Comparison of ENCODE assay signal across 10 mouse cellular contexts in genomic region chr17:86937064-86937463, GRCm38 (mm10). TPM values are rescaled to one million over a fixed set of nuclear protein-coding genes. Genes with fewer than 3 reads are reported as not detected.
DNase-seq lines count a peak whose midpoint lies in the region; ATAC-seq and TF ChIP-seq lines count a peak whose summit lies in the region.
"Had no signal": no experiment of that assay in that cellular context is flagged by ENCODE, and none has a peak within 500 bp of the region (broad histone marks: within the 10 kb centered on the region; RNA-seq: fewer than 3 reads in every experiment).

No protein-coding gene starts in this region.

- peaks cover 10 to 24% of the 10 kb centered on the region in 2 experiments for H3K4me1 ChIP-seq in heart, embryonic 14.5 days (ENCODE audit: control insufficient read depth in 2 of 2, insufficient read depth in 2 of 2, low read length in 2 of 2)
- H3K4me1 ChIP-seq in forebrain, postnatal 0 days (ENCODE audit: insufficient read depth) = peaks cover 24% of the 10 kb centered on the region
- peaks cover 27% of the 10 kb centered on the region for H3K4me1 ChIP-seq in midbrain, embryonic 13.5 days (replicated peaks)

- ATAC-seq in heart, embryonic 14.5 days (ENCODE audit: insufficient number of reproducible peaks, insufficient read depth, low FRiP score, low read depth) = no peak
- no peak for ATAC-seq in forebrain, postnatal 0 days
- no peak for ATAC-seq in midbrain, embryonic 13.5 days

- H3K9me3 ChIP-seq in heart, embryonic 14.5 days (ENCODE audit: control insufficient read depth, low read length) = no peaks in the 10 kb centered on the region
- no peaks in the 10 kb centered on the region for H3K9me3 ChIP-seq in forebrain, postnatal 0 days (ENCODE audit: low read length)
- H3K9me3 ChIP-seq in midbrain, embryonic 13.5 days = no peaks in the 10 kb centered on the region

- H3K4me2 ChIP-seq in heart, embryonic 14.5 days (ENCODE audit: low read length) = peak overlapping the region; percentile 72
- 0 out of 2 replicates have a peak overlapping the region, but pooled peaks have one; percentile 59 for H3K4me2 ChIP-seq in forebrain, postnatal 0 days (ENCODE audit: low read depth)
- peak overlapping the region; percentile 65 for H3K4me2 ChIP-seq in midbrain, embryonic 13.5 days (replicated peaks)

- H3K9ac ChIP-seq in heart, embryonic 14.5 days (ENCODE audit: low read length) = peak overlapping the region; percentile 48; the same call in 1 of the 2 replicates
- H3K9ac ChIP-seq in forebrain, postnatal 0 days = no peak overlapping the region
- H3K9ac ChIP-seq in midbrain, embryonic 13.5 days (replicated peaks) = no peak overlapping the region

- no peak for DNase-seq in heart, adult 8-10 months (ENCODE audit: low spot score)
- DNase-seq in Muller cell, postnatal 12 days (ENCODE audit: inconsistent ontology term) = peak; percentile 5
- DNase-seq in forebrain, postnatal 0 days = peak; percentile 17
- no peak for DNase-seq in cerebellum, adult 11-12 months
- no peak for DNase-seq in embryo, embryonic 11 days
- DNase-seq in kidney, postnatal 14 days = no peak

- no peak for TF ChIP-seq CTCF in forebrain, postnatal 0 days (IDR thresholded peaks at IDR 0.05; ENCODE audit: low read depth)

- H3K27me3 ChIP-seq in heart, embryonic 14.5 days (ENCODE audit: control insufficient read depth, insufficient read depth, low read length) = 0 out of 2 replicates have a peak, but pooled peaks cover 6% of the 10 kb centered on the region
- no peaks in the 10 kb centered on the region for H3K27me3 ChIP-seq in forebrain, postnatal 0 days (ENCODE audit: insufficient read depth, low read length)
- H3K27me3 ChIP-seq in midbrain, embryonic 13.5 days = no peaks in the 10 kb centered on the region

- H3K27ac ChIP-seq in heart, embryonic 14.5 days (replicated peaks in 1 of 2; ENCODE audit: control insufficient read depth in 1 of 2, insufficient read depth in 1 of 2, low read depth in 2 of 2, low read length in 2 of 2) = peak overlapping the region in 1 of 2 experiments; percentile 52; a peak in 2 of 4 replicates
- H3K27ac ChIP-seq in forebrain, postnatal 0 days (ENCODE audit: low read depth, low read length) = no peak overlapping the region
- H3K27ac ChIP-seq in midbrain, embryonic 13.5 days = no peak overlapping the region

- WGBS in heart, embryonic 14.5 days = 54% methylated on average over 2 of the region's 2 CpGs
- WGBS in forebrain, postnatal 0 days = 63% methylated on average over 2 of the region's 2 CpGs
- 71% methylated on average over 2 of the region's 2 CpGs for WGBS in midbrain, embryonic 13.5 days

- H3K4me3 ChIP-seq in heart, embryonic 14.5 days (ENCODE audit: control insufficient read depth in 1 of 2, insufficient read depth in 1 of 2, low read depth in 1 of 2, low read length in 2 of 2) = peak overlapping the region in 1 of 2 experiments; percentile 36; a peak in 2 of 4 replicates
- H3K4me3 ChIP-seq in forebrain, postnatal 0 days (ENCODE audit: low read depth, low read length) = no peak overlapping the region
- H3K4me3 ChIP-seq in midbrain, embryonic 13.5 days (replicated peaks) = no peak overlapping the region

- no peaks in the 10 kb centered on the region for H3K36me3 ChIP-seq in heart, embryonic 14.5 days (ENCODE audit: control insufficient read depth, insufficient read depth, low read length)
- H3K36me3 ChIP-seq in forebrain, postnatal 0 days (ENCODE audit: insufficient read depth) = no peaks in the 10 kb centered on the region
- no peaks in the 10 kb centered on the region for H3K36me3 ChIP-seq in midbrain, embryonic 13.5 days

RNA-seq across cellular contexts. Expression of gene Atp6v1e2, which starts 10.6 kb away (rescaled TPM):
- polyA plus RNA-seq in heart, embryonic 14.5 days (2014; fragmentation: Nextera tagmentation; extraction: Ambion mirVana) = not detected in 2 replicates
- total RNA-seq in heart, adult 8-10 months (2022) = not detected
- not detected in 2 replicates for total RNA-seq in forebrain, postnatal 0 days (2014; rRNA removed)
- polyA plus RNA-seq in forebrain, postnatal 0 days (2015; fragmentation: Nextera tagmentation; extraction: Ambion mirVana) = 0.15 and 0.21 TPM in 2 replicates
- not detected in 2 replicates for polyA plus RNA-seq in midbrain, embryonic 13.5 days (2015; fragmentation: Nextera tagmentation; extraction: Ambion mirVana)
- polyA plus RNA-seq: kidney, adult 2 months; liver, embryonic 11.5 days had no signal

RNA-seq across cellular contexts. Expression of gene Tmem247, which starts 19.9 kb away (rescaled TPM):
- not detected in 2 replicates for polyA plus RNA-seq in heart, embryonic 14.5 days (2014; fragmentation: Nextera tagmentation; extraction: Ambion mirVana)
- not detected for total RNA-seq in heart, adult 8-10 months (2022)
- total RNA-seq in forebrain, postnatal 0 days (2014; rRNA removed) = not detected in 2 replicates
- not detected in 2 replicates for polyA plus RNA-seq in forebrain, postnatal 0 days (2015; fragmentation: Nextera tagmentation; extraction: Ambion mirVana)
- polyA plus RNA-seq in midbrain, embryonic 13.5 days (2015; fragmentation: Nextera tagmentation; extraction: Ambion mirVana) = not detected in 2 replicates
- polyA plus RNA-seq: kidney, adult 2 months; liver, embryonic 11.5 days had no signal

RNA-seq across cellular contexts. Expression of gene Rhoq, which starts 25.8 kb away (rescaled TPM):
- 28.0 and 33.5 TPM in 2 replicates for polyA plus RNA-seq in heart, embryonic 14.5 days (2014; fragmentation: Nextera tagmentation; extraction: Ambion mirVana)
- 100 to 1,000 TPM; 120 to 141 (median 127) TPM for total RNA-seq in heart, adult 8-10 months (2022)
- 17.9 and 18.2 TPM in 2 replicates for total RNA-seq in forebrain, postnatal 0 days (2014; rRNA removed)
- polyA plus RNA-seq in forebrain, postnatal 0 days (2015; fragmentation: Nextera tagmentation; extraction: Ambion mirVana) = 2.7 and 4.0 TPM in 2 replicates
- polyA plus RNA-seq in midbrain, embryonic 13.5 days (2015; fragmentation: Nextera tagmentation; extraction: Ambion mirVana) = 6.5 and 7.0 TPM in 2 replicates

Comparison
In these comparisons a context has a peak if more than half of its experiments do, and no peak if none do; other contexts are left out.
1. DNase-seq: peak in Muller cell, postnatal 12 days (single experiment) and forebrain, postnatal 0 days (single experiment); none in heart, adult 8-10 months (single experiment), cerebellum, adult 11-12 months (single experiment), embryo, embryonic 11 days (single experiment) and kidney, postnatal 14 days (single experiment).
2. Peak in every context shown above with its lines, with median percentiles within 50 percentile points of each other: H3K4me2 ChIP-seq.